19 mouse cellular contexts compared by ENCODE assay signal in genomic region chr17:33702178-33702577, GRCm38 (mm10).
"Had no signal": no experiment of that assay in that cellular context is flagged by ENCODE, and none has a peak within 500 bp of the region (broad histone marks: within the 10 kb centered on the region; RNA-seq: fewer than 3 reads in every experiment).

No protein-coding gene starts in this region.

- H3K4me2 ChIP-seq: lung, embryonic 14.5 days; midbrain, embryonic 12.5 days; neural tube, embryonic 13.5 days; neural tube, embryonic 15.5 days had no signal

- H3K4me1 ChIP-seq: midbrain, embryonic 10.5 days; midbrain, embryonic 12.5 days; neural tube, embryonic 13.5 days; neural tube, embryonic 15.5 days had no signal

- H3K9ac ChIP-seq: lung, embryonic 14.5 days; midbrain, embryonic 12.5 days; neural tube, embryonic 13.5 days; neural tube, embryonic 15.5 days had no signal

- H3K9me3 ChIP-seq: midbrain, embryonic 10.5 days; midbrain, embryonic 12.5 days; neural tube, embryonic 13.5 days; neural tube, embryonic 15.5 days had no signal

- H3K4me3 ChIP-seq: midbrain, embryonic 10.5 days; midbrain, embryonic 12.5 days; myocyte; neural tube, embryonic 13.5 days; neural tube, embryonic 15.5 days had no signal

- H3K27ac ChIP-seq: midbrain, embryonic 10.5 days; midbrain, embryonic 12.5 days; neural tube, embryonic 13.5 days; neural tube, embryonic 15.5 days had no signal

- DNase-seq: lung, adult 18-20 months; lung, embryonic 14.5 days; lung, postnatal 10 days; lung, postnatal 4 days; midbrain, embryonic 14.5 days; retina, postnatal 1 day; right cerebral cortex, adult 18-20 months; right cerebral cortex, postnatal 25 days; right cerebral cortex, postnatal 4 days; spleen, adult 18-20 months; thymus, adult 2 months; thymus, postnatal 25 days; thymus, postnatal 4 days had no signal

- H3K27me3 ChIP-seq: midbrain, embryonic 12.5 days; neural tube, embryonic 13.5 days; neural tube, embryonic 15.5 days had no signal

- ATAC-seq: midbrain, embryonic 16.5 days had no signal
